Mouse (Mus musculus) ES-E14 (cell line): ENCODE data around the gene Kif1b. TPM values are rescaled to one million over a fixed set of nuclear protein-coding genes. Genes with fewer than 3 reads are reported as not detected.

Experiments
- DNase-seq: peaks from one replicate; pipeline ENCODE4 v3.0.0-alpha.2; 2013; ENCODE audit warnings: low read depth, low spot score
- H3K27ac ChIP-seq: 2 replicates; pipeline ENCODE4 v1.5.1; 2012; ENCODE audit warnings: low read depth, mild to moderate bottlenecking, low read length, moderate library complexity, mixed read lengths; ENCODE audit not compliant: poor library complexity, insufficient read depth, severe bottlenecking
- H3K36me3 ChIP-seq: 2 replicates; pipeline ENCODE4 v1.6.1; 2012; ENCODE audit warnings: mild to moderate bottlenecking, low read length, moderate library complexity, mixed read lengths; ENCODE audit not compliant: control insufficient read depth, poor library complexity, insufficient read depth, severe bottlenecking
- H3K4me1 ChIP-seq, 2 experiments: fragments of 150-350 bp in 1 of 2; sonication (generic) in 1 of 2; 2 replicates each; pipeline ENCODE4 v1.6.1; 2012; ENCODE audit warnings: low read length in 2 of 2, mild to moderate bottlenecking in 1 of 2, mixed read lengths in 1 of 2; ENCODE audit not compliant: control insufficient read depth in 2 of 2, insufficient read depth in 2 of 2, poor library complexity in 1 of 2
- H3K4me3 ChIP-seq, 2 experiments: fragments of 150-350 bp in 1 of 2; sonication (generic) in 1 of 2; 2 replicates each; pipeline ENCODE4 v1.5.1; 2012; ENCODE audit warnings: low read length in 2 of 2, low read depth in 1 of 2, mild to moderate bottlenecking in 1 of 2, mixed read lengths in 1 of 2; ENCODE audit not compliant: insufficient read depth in 1 of 2, poor library complexity in 1 of 2, severe bottlenecking in 1 of 2
- H3K9ac ChIP-seq: 2 replicates; pipeline ENCODE4 v1.6.1; 2012; ENCODE audit warnings: low read depth, mild to moderate bottlenecking, low read length, mixed read lengths; ENCODE audit not compliant: poor library complexity, insufficient read depth, severe bottlenecking
- H3K9me3 ChIP-seq: fragments of 150-350 bp; sonication (generic); 2 replicates; pipeline ENCODE4 v1.6.1; 2012; ENCODE audit warnings: low read depth, mild to moderate bottlenecking, low read length; ENCODE audit not compliant: control insufficient read depth, insufficient read depth
- CHD2 ChIP-seq: IDR thresholded peaks from 2 replicates; pipeline ENCODE4 v1.6.1; 2014; ENCODE audit warnings: mild to moderate bottlenecking, low read depth, low read length, inconsistent platforms
- HCFC1 ChIP-seq: IDR thresholded peaks from 2 replicates; pipeline ENCODE4 v1.6.1; 2012; ENCODE audit warnings: low read length, inconsistent platforms, borderline replicate concordance; ENCODE audit not compliant: insufficient read depth
- MAFK ChIP-seq: IDR thresholded peaks from 2 replicates; pipeline ENCODE4 v1.6.1; 2014; ENCODE audit warnings: mild to moderate bottlenecking, low read depth, low read length, inconsistent platforms; ENCODE audit not compliant: insufficient read depth
- ZC3H11A ChIP-seq: IDR thresholded peaks from 2 replicates; pipeline ENCODE4 v1.6.1; 2012; ENCODE audit warnings: low read depth, mild to moderate bottlenecking, inconsistent platforms, low read length, borderline replicate concordance
- ZNF384 ChIP-seq: IDR thresholded peaks from 2 replicates; pipeline ENCODE4 v1.6.1; 2012; ENCODE audit warnings: low read depth, low read length, inconsistent platforms
- in situ Hi-C, 2 experiments: fragments of 600-800 bp; cut with MboI; formaldehyde crosslinking; loops; one replicate each; pipeline ENCODE4 v1.15.1; 2025; ENCODE audit warnings: low sequenced_read_pairs in 2 of 2, inconsistent platforms in 1 of 2; ENCODE audit not compliant: unreplicated experiment in 2 of 2
- total RNA-seq: library from RNA; depleted of rRNA; stranded (reverse); fragments of 300-350 nt; gene quantifications from 2 replicates; pipeline ENCODE4 v1.2.3, GENCODE M21; 2012

Gene Kif1b
- total RNA-seq, 1 experiment, result 27.1 TPM

DNA sequence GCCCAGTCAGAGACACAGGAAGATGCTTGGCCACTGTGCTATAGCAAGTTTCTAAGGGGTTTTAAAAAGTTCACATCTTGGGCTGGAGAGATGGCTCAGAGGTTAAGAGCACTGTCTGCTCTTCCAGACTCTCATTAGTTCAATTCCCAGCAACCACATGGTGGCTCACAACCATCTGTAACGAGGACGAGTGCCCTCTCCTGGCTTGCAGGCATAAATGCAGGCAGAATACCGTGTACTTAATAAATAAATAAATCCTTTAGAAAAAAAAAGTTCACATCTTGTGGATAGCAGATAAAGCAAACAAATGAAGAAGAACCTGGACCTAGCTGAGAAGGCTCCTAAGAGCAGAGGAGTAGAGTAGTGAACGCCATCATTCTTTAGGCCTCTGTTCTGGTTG is 124.7 kb downstream of the Kif1b start:
- no peak for DNase-seq
- Histone ChIP-seq H3K27ac (no peak overlapping the region), H3K9ac (no peak overlapping the region), H3K9me3 (no peaks in the 10 kb centered on the region), H3K4me1 (peaks cover 0 to 2% of the 10 kb centered on the region in 2 experiments; a peak in 2 of 4 replicates), H3K36me3 (peaks cover 24% of the 10 kb centered on the region; the same call in 1 of the 2 replicates), H3K4me3 (no peak overlapping the region)
- in situ Hi-C loops, result no loop called here
- TF ChIP-seq ZNF384 (peak; percentile 86), MAFK (no peak), HCFC1 (no peak)

DNA sequence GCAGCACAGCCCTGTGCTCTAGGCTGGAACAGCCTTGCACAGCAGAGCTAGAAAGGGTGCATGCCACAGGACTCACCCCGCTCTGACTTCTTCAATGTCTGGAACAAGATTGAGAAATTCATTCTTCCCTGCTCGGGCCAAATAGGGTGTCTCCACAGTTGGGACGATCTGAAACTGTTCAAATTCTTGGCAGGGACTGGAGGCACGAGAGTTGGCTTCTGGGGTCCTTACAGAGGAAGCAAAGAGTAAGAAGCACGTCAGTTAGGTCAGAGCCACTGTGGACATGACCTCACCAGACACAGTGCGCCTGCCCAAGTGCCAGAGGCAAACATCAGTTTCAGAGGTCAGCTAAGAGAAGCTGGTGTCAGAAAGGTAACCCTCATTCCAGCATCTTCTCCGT is 125.3 kb downstream of the Kif1b start:
- Histone ChIP-seq H3K9ac (no peak overlapping the region), H3K9me3 (no peaks in the 10 kb centered on the region), H3K36me3 (peaks cover 21% of the 10 kb centered on the region; the same call in 1 of the 2 replicates), H3K4me1 (peaks cover 0 to 4% of the 10 kb centered on the region in 2 experiments; a peak in 3 of 4 replicates), H3K27ac (no peak overlapping the region), H3K4me3 (no peak overlapping the region)
- TF ChIP-seq ZNF384, result no peak
- TF ChIP-seq CHD2, result no peak
- no peak for TF ChIP-seq MAFK
- in situ Hi-C loops, result no loop called here
- no peak for DNase-seq

DNA sequence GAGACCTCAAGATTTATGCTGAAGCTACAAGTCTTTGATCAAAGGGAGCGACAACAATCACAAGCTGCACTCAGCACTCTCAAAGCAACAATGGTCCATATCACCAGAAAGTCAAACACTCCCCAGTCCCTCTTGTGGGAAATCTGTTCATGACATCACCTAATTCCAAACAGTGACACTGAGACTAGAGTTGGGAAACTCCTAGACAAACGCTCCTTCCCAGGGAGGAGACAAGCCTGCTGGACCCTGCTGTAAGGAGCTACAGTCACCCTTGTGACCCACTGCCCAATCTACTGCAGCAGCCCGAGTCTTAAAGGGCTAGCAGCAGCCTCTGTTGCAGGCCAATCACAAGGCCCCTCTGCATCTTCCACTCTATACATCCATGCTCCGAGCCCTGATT is 127.9 kb downstream of the Kif1b start:
- TF ChIP-seq CHD2, result no peak
- no peak for TF ChIP-seq HCFC1
- TF ChIP-seq ZNF384, result no peak
- no peak for TF ChIP-seq ZC3H11A
- TF ChIP-seq MAFK, result no peak
- DNase-seq, result no peak
- H3K36me3 ChIP-seq, result peaks cover 20% of the 10 kb centered on the region; the same call in 1 of the 2 replicates
- in situ Hi-C loops, result no loop called here
- H3K27ac ChIP-seq, result no peak overlapping the region
- peaks cover 0 to 11% of the 10 kb centered on the region in 2 experiments; a peak in 3 of 4 replicates for H3K4me1 ChIP-seq
- no peak overlapping the region for H3K4me3 ChIP-seq
- H3K9ac ChIP-seq, result no peak overlapping the region
- no peaks in the 10 kb centered on the region for H3K9me3 ChIP-seq

DNA sequence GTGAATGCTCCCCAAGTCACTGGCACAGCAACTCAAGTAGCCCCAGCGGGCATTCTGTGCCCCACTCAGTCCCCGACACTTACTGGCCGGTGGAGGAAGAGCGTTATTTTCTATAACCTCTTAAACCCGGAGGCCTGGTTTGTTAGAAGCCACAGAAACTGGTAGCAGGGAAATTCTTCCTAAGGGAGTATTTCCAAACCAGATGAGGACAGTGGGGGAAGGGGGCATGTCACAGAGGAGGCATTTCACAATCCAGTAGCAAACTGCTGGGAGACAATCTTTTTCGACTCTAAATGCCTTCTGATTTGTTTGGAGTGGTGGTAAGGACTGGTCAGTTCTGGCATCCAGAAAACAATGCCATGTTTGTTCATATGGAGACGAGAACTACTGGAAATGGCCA is 128.3 kb downstream of the Kif1b start:
- DNase-seq, result no peak
- Histone ChIP-seq H3K9ac (no peak overlapping the region), H3K9me3 (no peaks in the 10 kb centered on the region), H3K4me1 (peaks cover 0 to 11% of the 10 kb centered on the region in 2 experiments; a peak in 3 of 4 replicates), H3K36me3 (peaks cover 20% of the 10 kb centered on the region; the same call in 1 of the 2 replicates), H3K4me3 (no peak overlapping the region), H3K27ac (no peak overlapping the region)
- TF ChIP-seq MAFK, result no peak
- TF ChIP-seq CHD2, result no peak
- no peak for TF ChIP-seq HCFC1
- no peak for TF ChIP-seq ZC3H11A
- no peak for TF ChIP-seq ZNF384
- in situ Hi-C loops, result no loop called here

DNA sequence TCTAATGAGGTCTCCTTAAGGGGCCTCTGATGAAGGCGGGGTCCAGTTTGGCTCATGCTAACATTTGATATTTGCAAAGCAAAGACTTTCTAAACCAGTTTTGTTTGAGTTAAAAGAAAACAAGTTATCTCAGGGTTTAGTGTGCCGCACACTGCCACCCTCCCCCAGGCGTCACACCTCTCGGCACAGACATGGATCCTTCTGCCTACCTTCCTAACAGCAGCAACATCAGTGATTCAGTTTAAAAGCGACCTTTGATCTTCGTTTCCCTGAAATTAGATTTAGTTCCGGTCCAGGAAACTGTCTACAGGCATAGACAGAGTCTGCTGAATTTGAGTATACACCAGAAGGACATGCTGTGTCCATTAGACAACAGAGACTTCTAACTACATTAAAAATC is 129.2 kb downstream of the Kif1b start:
- Histone ChIP-seq H3K27ac (no peak overlapping the region), H3K9ac (no peak overlapping the region), H3K9me3 (no peaks in the 10 kb centered on the region), H3K36me3 (peaks cover 17% of the 10 kb centered on the region; the same call in 1 of the 2 replicates), H3K4me1 (peaks cover 0 to 11% of the 10 kb centered on the region in 2 experiments; a peak in 3 of 4 replicates), H3K4me3 (no peak overlapping the region)
- in situ Hi-C loops, result no loop called here
- DNase-seq, result no peak
- TF ChIP-seq HCFC1, result no peak
